14 mouse cellular contexts compared by ENCODE assay signal in the genomic region with DNA sequence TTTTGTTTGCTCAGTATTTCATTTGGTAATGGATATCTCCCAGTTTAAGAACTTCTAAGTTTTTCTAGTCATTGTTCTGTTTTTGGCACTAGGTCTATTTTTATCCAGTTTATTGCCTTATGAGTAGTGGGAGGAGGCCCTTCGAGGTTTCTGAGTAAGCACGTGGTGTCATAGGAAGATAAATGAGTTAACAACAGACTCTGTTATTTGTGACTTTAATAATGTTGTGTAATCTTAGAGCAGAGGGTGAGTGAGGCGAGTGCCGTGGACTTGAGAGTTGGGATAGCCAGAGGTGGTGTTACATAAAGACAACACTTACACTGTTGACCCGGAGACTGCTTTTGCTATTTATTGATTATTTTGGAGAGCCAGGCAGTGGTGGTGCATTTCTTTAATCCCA. TPM values are rescaled to one million over a fixed set of nuclear protein-coding genes. Genes with fewer than 3 reads are reported as not detected.
DNase-seq lines count a peak whose midpoint lies in the region; ATAC-seq and TF ChIP-seq lines count a peak whose summit lies in the region.
"Had no signal": no experiment of that assay in that cellular context is flagged by ENCODE, and none has a peak within 500 bp of the region (broad histone marks: within the 10 kb centered on the region; RNA-seq: fewer than 3 reads in every experiment).

No protein-coding gene starts in this region.

- WGBS in heart, embryonic 13.5 days = 47% methylated on average over 5 of the region's 5 CpGs
- WGBS in liver, embryonic 13.5 days (ENCODE audit: insufficient replicate concordance) = 44% methylated on average over 5 of the region's 5 CpGs
- 43% methylated on average over 5 of the region's 5 CpGs for WGBS in liver, embryonic 12.5 days (ENCODE audit: insufficient replicate concordance)
- WGBS in liver, embryonic 16.5 days (ENCODE audit: insufficient replicate concordance) = 32% methylated on average over 5 of the region's 5 CpGs
- WGBS in limb, embryonic 10.5 days = 85% methylated on average over 5 of the region's 5 CpGs

- peaks cover 69% of the 10 kb centered on the region for H3K4me1 ChIP-seq in heart, embryonic 13.5 days
- H3K4me1 ChIP-seq in liver, embryonic 13.5 days (replicated peaks) = peaks cover 55% of the 10 kb centered on the region
- H3K4me1 ChIP-seq in liver, embryonic 12.5 days = peaks cover 54% of the 10 kb centered on the region
- H3K4me1 ChIP-seq in MEL (ENCODE audit: control insufficient read depth in 1 of 2, insufficient read depth in 2 of 2, low read length in 2 of 2) = peaks cover 31 to 34% of the 10 kb centered on the region in 2 experiments
- peaks cover 38% of the 10 kb centered on the region for H3K4me1 ChIP-seq in liver, embryonic 16.5 days (ENCODE audit: control insufficient read depth, low read depth, low read length)
- H3K4me1 ChIP-seq in limb, embryonic 10.5 days = peaks cover 12% of the 10 kb centered on the region

- no peak for DNase-seq in heart, postnatal 25 days (ENCODE audit: low spot score)
- no peak for DNase-seq in liver, embryonic 13.5 days
- peak; percentile 55 for DNase-seq in MEL (ENCODE audit: low read depth, low spot score)
- DNase-seq in limb, embryonic 10.5 days (ENCODE audit: low spot score) = no peak
- DNase-seq in urinary bladder, adult 2 months (ENCODE audit: low spot score) = no peak
- DNase-seq: cerebellum, adult 9-11 months; kidney, postnatal 14 days had no signal

- TF ChIP-seq RAD21 in MEL (IDR thresholded peaks at IDR 0.05; ENCODE audit: low read depth, low read length) = no peak

- no peak for TF ChIP-seq POLR2A in MEL (IDR thresholded peaks at IDR 0.05; ENCODE audit: control insufficient read depth in 1 of 2, insufficient read depth in 1 of 2, low read depth in 1 of 2, low read length in 2 of 2, poor library complexity in 1 of 2)

- H3K4me3 ChIP-seq in heart, embryonic 13.5 days = no peak overlapping the region
- no peak overlapping the region for H3K4me3 ChIP-seq in liver, embryonic 13.5 days (replicated peaks)
- H3K4me3 ChIP-seq in liver, embryonic 12.5 days = no peak overlapping the region
- no peak overlapping the region for H3K4me3 ChIP-seq in MEL (ENCODE audit: control insufficient read depth in 1 of 2, insufficient read depth in 1 of 2, low read depth in 2 of 2, low read length in 2 of 2)
- H3K4me3 ChIP-seq in liver, embryonic 16.5 days (ENCODE audit: low read depth, low read length) = no peak overlapping the region
- H3K4me3 ChIP-seq in limb, embryonic 10.5 days = no peak overlapping the region
- H3K4me3 ChIP-seq: embryonic facial prominence, embryonic 10.5 days; liver, embryonic 15.5 days; midbrain, embryonic 12.5 days had no signal

- no peak overlapping the region for H3K4me2 ChIP-seq in heart, embryonic 13.5 days
- no peak overlapping the region for H3K4me2 ChIP-seq in liver, embryonic 13.5 days
- H3K4me2 ChIP-seq in liver, embryonic 12.5 days = no peak overlapping the region
- no peak overlapping the region for H3K4me2 ChIP-seq in liver, embryonic 16.5 days (ENCODE audit: low read depth, low read length)
- H3K4me2 ChIP-seq: hindbrain, embryonic 14.5 days; liver, embryonic 15.5 days; midbrain, embryonic 12.5 days had no signal

- no peak overlapping the region for H3K27ac ChIP-seq in heart, embryonic 13.5 days (replicated peaks)
- 0 out of 2 replicates have a peak overlapping the region, but pooled peaks have one; percentile 27 for H3K27ac ChIP-seq in liver, embryonic 13.5 days
- no peak overlapping the region for H3K27ac ChIP-seq in liver, embryonic 12.5 days
- H3K27ac ChIP-seq in MEL (ENCODE audit: control insufficient read depth, low read depth, low read length) = no peak overlapping the region
- H3K27ac ChIP-seq in liver, embryonic 16.5 days (ENCODE audit: low read length) = peak overlapping the region; percentile 15; the same call in 1 of the 2 replicates
- H3K27ac ChIP-seq in limb, embryonic 10.5 days = no peak overlapping the region
- H3K27ac ChIP-seq: embryonic facial prominence, embryonic 10.5 days; hindbrain, embryonic 14.5 days; liver, embryonic 15.5 days; midbrain, embryonic 12.5 days had no signal

- H3K27me3 ChIP-seq in heart, embryonic 13.5 days (replicated peaks) = no peaks in the 10 kb centered on the region
- H3K27me3 ChIP-seq in liver, embryonic 13.5 days = no peaks in the 10 kb centered on the region
- no peaks in the 10 kb centered on the region for H3K27me3 ChIP-seq in liver, embryonic 12.5 days (replicated peaks)
- no peaks in the 10 kb centered on the region for H3K27me3 ChIP-seq in MEL (ENCODE audit: control insufficient read depth in 1 of 2, insufficient read depth in 2 of 2, low read length in 2 of 2)
- no peaks in the 10 kb centered on the region for H3K27me3 ChIP-seq in liver, embryonic 16.5 days (ENCODE audit: control insufficient read depth, insufficient read depth, low read depth, low read length)
- H3K27me3 ChIP-seq in limb, embryonic 10.5 days (ENCODE audit: low read depth, poor library complexity, severe bottlenecking) = no peaks in the 10 kb centered on the region
- H3K27me3 ChIP-seq: liver, embryonic 15.5 days; midbrain, embryonic 12.5 days had no signal

- intact Hi-C loops in heart, postnatal 25 days (cut with DNase I) = no loop called here

- H3K9me3 ChIP-seq in heart, embryonic 13.5 days = no peaks in the 10 kb centered on the region
- H3K9me3 ChIP-seq in liver, embryonic 13.5 days (replicated peaks) = no peaks in the 10 kb centered on the region
- no peaks in the 10 kb centered on the region for H3K9me3 ChIP-seq in liver, embryonic 12.5 days (replicated peaks)
- no peaks in the 10 kb centered on the region for H3K9me3 ChIP-seq in MEL (replicated peaks; ENCODE audit: insufficient read depth, low read length)
- H3K9me3 ChIP-seq in liver, embryonic 16.5 days (replicated peaks; ENCODE audit: control insufficient read depth, low read length) = no peaks in the 10 kb centered on the region
- H3K9me3 ChIP-seq in limb, embryonic 10.5 days (replicated peaks) = no peaks in the 10 kb centered on the region
- H3K9me3 ChIP-seq: embryonic facial prominence, embryonic 10.5 days; liver, embryonic 15.5 days; midbrain, embryonic 12.5 days had no signal

- no peak for ATAC-seq in heart, embryonic 13.5 days (ENCODE audit: extremely low read depth, insufficient number of reproducible peaks, low FRiP score, low TSS enrichment)
- no peak for ATAC-seq in liver, embryonic 13.5 days (ENCODE audit: low read depth)
- ATAC-seq in liver, embryonic 12.5 days = no peak
- peak; percentile 47; the same call in 1 of the 2 replicates for ATAC-seq in liver, embryonic 16.5 days (ENCODE audit: low read depth)

- TF ChIP-seq EP300 in MEL (IDR thresholded peaks at IDR 0.05; ENCODE audit: low read depth in 1 of 2, low read length in 2 of 2) = no peak

- H3K79me2 ChIP-seq in MEL (ENCODE audit: control insufficient read depth, insufficient read depth, low read length, poor library complexity) = peaks cover 42% of the 10 kb centered on the region

- TF ChIP-seq CTCF in MEL (IDR thresholded peaks at IDR 0.05 in 2 of 3, conservative IDR thresholded peaks at IDR 0.05 in 1 of 3; ENCODE audit: control insufficient read depth in 1 of 3, insufficient read depth in 1 of 3, low read depth in 2 of 3, low read length in 3 of 3, poor library complexity in 1 of 3, severe bottlenecking in 1 of 3) = no peak

- H3K36me3 ChIP-seq in heart, embryonic 13.5 days = peaks cover 72% of the 10 kb centered on the region
- H3K36me3 ChIP-seq in liver, embryonic 13.5 days = peaks cover 75% of the 10 kb centered on the region
- H3K36me3 ChIP-seq in liver, embryonic 12.5 days = peaks cover 82% of the 10 kb centered on the region
- peaks cover 27 to 46% of the 10 kb centered on the region in 2 experiments for H3K36me3 ChIP-seq in MEL (ENCODE audit: control insufficient read depth in 1 of 2, insufficient read depth in 2 of 2, low read length in 2 of 2)
- peaks cover 21% of the 10 kb centered on the region for H3K36me3 ChIP-seq in liver, embryonic 16.5 days (ENCODE audit: control insufficient read depth, insufficient read depth)
- peaks cover 76% of the 10 kb centered on the region for H3K36me3 ChIP-seq in limb, embryonic 10.5 days

- H3K9ac ChIP-seq in heart, embryonic 13.5 days = 0 out of 2 replicates have a peak overlapping the region, but pooled peaks have one; percentile 15
- no peak overlapping the region for H3K9ac ChIP-seq in liver, embryonic 13.5 days
- H3K9ac ChIP-seq in liver, embryonic 12.5 days = no peak overlapping the region
- H3K9ac ChIP-seq in MEL (ENCODE audit: control insufficient read depth, low read depth, low read length, poor library complexity, severe bottlenecking) = no peak overlapping the region
- H3K9ac ChIP-seq in liver, embryonic 16.5 days (ENCODE audit: low read depth, low read length) = no peak overlapping the region
- H3K9ac ChIP-seq: hindbrain, embryonic 14.5 days; liver, embryonic 15.5 days; midbrain, embryonic 12.5 days had no signal

TF ChIP-seq in MEL, 35 proteins besides CTCF, POLR2A, EP300 and RAD21 (continues in another document):
- TF ChIP-seq HCFC1 (IDR thresholded peaks at IDR 0.05; ENCODE audit: low read depth, low read length) (no peak), MYC (IDR thresholded peaks at IDR 0.05; ENCODE audit: low read depth, low read length) (peak; percentile 65; the same call in 1 of the 2 replicates), USF1 (IDR thresholded peaks at IDR 0.05; ENCODE audit: low read depth, low read length) (peak; percentile 73), MAZ (IDR thresholded peaks at IDR 0.05; ENCODE audit: low read depth, low read length) (no peak), SIN3A (IDR thresholded peaks at IDR 0.05; ENCODE audit: low read length) (peak; percentile 68; the same call in 1 of the 2 replicates), CHD2 (IDR thresholded peaks at IDR 0.05; ENCODE audit: low read length) (no peak), ETS1 (IDR thresholded peaks at IDR 0.05; ENCODE audit: low read depth, low read length) (peak; percentile 67), ELF1 (IDR thresholded peaks at IDR 0.05; ENCODE audit: low read depth, low read length) (no peak), MXI1 (IDR thresholded peaks at IDR 0.05; ENCODE audit: low read depth, low read length) (peak; percentile 79; the same call in 1 of the 2 replicates), POLR2AphosphoS5 (IDR thresholded peaks at IDR 0.05; ENCODE audit: borderline replicate concordance, low read depth, low read length) (no peak)

RNA-seq across cellular contexts. Expression of a gene that starts 5.9 kb away (rescaled TPM):
- polyA plus RNA-seq in heart, embryonic 13.5 days (2015; fragmentation: Nextera tagmentation; extraction: Ambion mirVana) = 406 and 460 TPM in 2 replicates
- total RNA-seq in heart, postnatal 25 days (2021) = 100 to 1,000 TPM in 1 of 2 experiments, 10 to 100 TPM in 1; 93.4 to 103 TPM
- polyA plus RNA-seq in liver, embryonic 13.5 days (2015; fragmentation: Nextera tagmentation; extraction: Ambion mirVana) = 248 and 292 TPM in 2 replicates
- 282 and 294 TPM in 2 replicates for polyA plus RNA-seq in liver, embryonic 12.5 days (2016; fragmentation: Nextera tagmentation; extraction: Ambion mirVana)
- 80.0 and 91.5 TPM in 2 replicates for total RNA-seq in MEL (2012; rRNA removed)
- polyA plus RNA-seq in MEL (2012; ENCODE audit: insufficient read depth in 1 of 2, insufficient read length in 2 of 2, low read depth in 1 of 2, low replicate concordance in 2 of 2, missing spikeins in 1 of 2) = 100 to 1,000 TPM in 1 of 2 experiments, not detected in 1; 312 TPM
- polyA plus RNA-seq in liver, embryonic 16.5 days (2015; fragmentation: Nextera tagmentation; extraction: Ambion mirVana) = 170 and 188 TPM in 2 replicates
- 387 and 397 TPM in 2 replicates for polyA plus RNA-seq in limb, embryonic 10.5 days (2016; fragmentation: Nextera tagmentation; extraction: Ambion mirVana)
- polyA plus RNA-seq in urinary bladder, adult 2 months (2012; rRNA removed) = 211 and 229 TPM in 2 replicates

Comparison
In these comparisons a context has a peak if more than half of its experiments do, and no peak if none do; other contexts are left out.
1. H3K27ac ChIP-seq: peak in liver, embryonic 13.5 days (single experiment) and liver, embryonic 16.5 days (single experiment); none in heart, embryonic 13.5 days (single experiment), liver, embryonic 12.5 days (single experiment), MEL (single experiment) and limb, embryonic 10.5 days (single experiment).